Mouse (Mus musculus): Measurements from ENCODE around the gene Taar7f.

GRCm38 (mm10) chr10:24006442-24006841 lies 42.9 kb upstream of the Taar7f start:
- no peak for TF ChIP-seq CTCF (IDR thresholded peaks at IDR 0.05; ENCODE audit: low read depth)
- TF ChIP-seq EP300 (IDR thresholded peaks at IDR 0.05; ENCODE audit: low read depth): no peak

Measured in liver, postnatal 0 days (tissue).